Mouse (Mus musculus) olfactory bulb, adult 2 months (tissue): ENCODE data around the gene Hoxb8.

Experiments
- CTCF ChIP-seq: fragments of 200-500 bp; IDR thresholded peaks from 2 replicates; pipeline ENCODE4 v1.5.1; 2012; ENCODE audit warnings: low read depth, mild to moderate bottlenecking, low read length, moderate library complexity; ENCODE audit not compliant: insufficient read depth
- POLR2A ChIP-seq: fragments of 200-500 bp; IDR thresholded peaks from 2 replicates; pipeline ENCODE4 v1.6.1; 2012; ENCODE audit warnings: mild to moderate bottlenecking, low read depth, low read length, moderate library complexity; ENCODE audit not compliant: insufficient read depth

DNA sequence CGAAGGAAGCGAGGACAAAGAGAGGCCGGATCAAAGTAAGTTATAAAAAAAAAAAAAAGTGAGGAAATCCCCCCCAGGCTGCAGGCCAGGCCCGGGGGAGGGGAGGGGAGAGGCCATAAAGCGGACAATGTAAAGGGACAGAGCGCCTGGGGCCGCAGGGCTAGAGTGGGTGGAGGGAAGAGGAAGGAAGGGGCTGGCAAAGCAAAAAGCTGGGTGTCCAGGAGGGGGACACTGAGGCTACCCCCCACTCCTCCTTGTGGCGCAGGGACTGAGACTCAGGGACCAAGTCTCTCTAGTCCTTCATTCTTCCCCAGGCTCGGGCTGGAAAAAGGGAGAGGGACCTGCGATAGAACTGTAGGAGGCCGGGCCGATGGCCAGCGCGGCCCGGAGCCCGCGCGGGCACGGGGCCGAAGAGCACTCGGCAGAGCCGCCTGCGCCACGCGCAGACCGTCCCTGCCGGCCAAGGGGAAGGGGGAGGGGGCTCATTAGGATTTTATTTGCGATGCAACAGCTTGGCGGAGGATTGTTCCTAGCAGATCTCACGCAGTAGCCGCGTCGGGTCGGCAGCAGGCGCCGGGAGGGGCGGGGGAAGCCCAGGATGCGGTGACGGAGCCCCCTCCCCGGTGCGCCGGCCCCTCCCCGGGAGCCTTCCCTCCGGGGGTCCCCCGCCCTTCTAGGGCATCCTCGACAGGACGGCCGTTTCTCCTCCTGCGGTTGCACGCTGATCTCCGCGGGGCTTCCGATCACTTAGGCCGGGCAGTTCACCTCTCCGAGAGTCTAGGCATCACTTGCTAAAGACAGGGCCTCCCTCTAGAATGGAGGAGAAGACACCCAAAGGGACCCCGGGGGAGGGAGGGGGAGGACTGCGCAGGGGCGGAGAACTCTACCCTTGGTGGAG lies 9.4 kb upstream of the Hoxb8 start:
- TF ChIP-seq CTCF = no peak
- TF ChIP-seq POLR2A = no peak
